Mouse (Mus musculus): ENCODE measurements around the gene Plxna3.
A peak's percentile ranks its signal among the peaks of the same experiment; 100 is the strongest.
"Not testable (repeated sequence)": the region's sequence is repeated elsewhere in the genome, so short reads cannot be mapped to it uniquely, and the experiment has no call there.

Gene Plxna3

DNA sequence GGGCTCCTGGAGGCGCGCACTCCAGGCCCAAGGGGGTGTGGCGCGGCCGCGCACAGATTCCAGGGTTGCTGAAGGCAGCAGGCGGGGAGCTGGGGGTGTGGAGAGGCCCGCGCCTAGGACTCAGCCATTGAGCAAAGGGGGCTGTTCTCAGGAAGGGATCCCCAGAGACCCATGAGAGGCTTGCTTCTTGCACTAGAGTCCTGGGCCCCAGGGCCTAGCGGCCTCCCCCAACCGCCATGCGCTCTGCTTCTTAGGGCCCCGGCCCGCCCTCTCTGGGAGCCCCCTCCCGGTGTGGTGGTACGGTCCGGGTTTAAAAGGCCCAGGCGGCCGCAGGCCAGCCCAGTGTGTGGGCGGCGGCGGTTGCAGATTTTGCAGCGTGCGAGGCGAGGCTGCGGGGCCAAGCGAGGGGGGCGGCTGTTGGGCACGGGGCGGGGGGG lies at the start of gene Plxna3:
Gene Plxna3 (plus strand): TSS at position 342 of the 437 bp plus-strand sequence.
- DNase-seq = peak; percentile 72 to 74

DNA sequence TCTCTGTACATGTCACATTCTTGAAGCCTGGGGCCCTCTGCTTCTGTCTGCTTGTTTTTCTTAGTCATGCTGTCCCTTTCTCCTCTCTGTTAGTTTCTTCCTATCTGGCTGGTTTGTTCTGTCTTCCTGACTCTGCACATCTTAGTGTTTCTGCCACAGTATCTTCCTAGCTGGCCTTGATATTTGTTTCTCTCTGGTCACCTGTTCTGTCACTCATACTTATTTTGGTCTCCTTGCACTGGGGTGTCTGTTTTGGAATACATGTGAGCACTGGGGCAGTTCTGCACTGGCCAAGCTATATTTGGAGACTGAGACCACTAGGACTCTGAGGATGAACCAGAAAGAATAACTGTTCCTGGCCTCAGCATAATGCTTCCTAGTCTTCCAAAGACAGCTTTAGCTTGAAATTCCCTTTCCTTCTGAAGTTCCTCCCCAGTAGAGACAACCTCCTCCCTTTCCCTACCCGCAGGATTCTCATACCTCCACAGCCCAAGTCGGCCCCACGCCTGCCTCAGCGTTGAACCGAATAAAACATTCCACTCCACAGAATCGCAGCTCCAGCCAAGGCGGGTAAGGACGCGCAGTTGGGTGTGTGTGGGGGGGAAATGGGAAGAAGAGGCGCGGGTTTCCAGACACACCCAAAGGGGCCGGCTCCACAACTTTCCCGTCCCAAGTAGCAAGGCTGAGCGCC lies 47.7 kb upstream of the Plxna3 start:
- no peak for DNase-seq

DNA sequence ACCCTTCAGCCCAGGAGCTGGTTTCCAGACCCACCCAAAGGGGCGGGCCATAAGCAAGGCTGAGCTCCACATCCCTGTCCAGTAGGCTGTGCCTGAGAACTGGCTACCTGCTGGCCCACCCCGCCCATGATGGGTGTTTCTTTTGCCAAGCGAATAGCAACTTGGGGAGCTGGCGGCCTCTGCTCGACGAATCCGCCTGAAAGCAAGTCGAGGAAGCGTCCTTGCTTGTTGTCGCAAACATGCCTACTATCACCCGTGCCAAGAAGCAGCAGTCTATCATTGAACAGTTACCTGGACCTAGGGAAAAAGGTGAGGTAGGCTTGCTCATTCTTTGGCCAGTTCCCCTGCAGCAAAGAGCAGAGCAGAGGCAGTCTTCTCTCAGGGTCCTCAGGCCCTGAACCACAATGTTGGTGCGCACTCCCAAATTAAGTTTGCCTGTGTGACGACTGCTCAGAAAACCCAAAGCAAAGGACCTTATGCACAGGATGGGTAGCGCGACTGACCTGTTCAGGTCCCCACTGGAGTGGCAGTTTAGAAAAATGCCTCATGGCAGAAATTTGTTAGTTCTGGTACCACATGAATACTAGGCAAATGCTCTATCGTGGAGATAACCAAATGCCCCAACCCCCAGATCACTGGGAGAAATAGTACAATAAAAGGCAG lies 47.0 kb upstream of the Plxna3 start, which contains the start of the genes Taz and Dnase1l1:
Gene Taz (plus strand): TSS at position 181 of the 663 bp plus-strand sequence.
Gene Dnase1l1 (minus strand): TSS at position 606 of the 663 bp plus-strand sequence.
- DNase-seq = peak; percentile 49 to 59

DNA sequence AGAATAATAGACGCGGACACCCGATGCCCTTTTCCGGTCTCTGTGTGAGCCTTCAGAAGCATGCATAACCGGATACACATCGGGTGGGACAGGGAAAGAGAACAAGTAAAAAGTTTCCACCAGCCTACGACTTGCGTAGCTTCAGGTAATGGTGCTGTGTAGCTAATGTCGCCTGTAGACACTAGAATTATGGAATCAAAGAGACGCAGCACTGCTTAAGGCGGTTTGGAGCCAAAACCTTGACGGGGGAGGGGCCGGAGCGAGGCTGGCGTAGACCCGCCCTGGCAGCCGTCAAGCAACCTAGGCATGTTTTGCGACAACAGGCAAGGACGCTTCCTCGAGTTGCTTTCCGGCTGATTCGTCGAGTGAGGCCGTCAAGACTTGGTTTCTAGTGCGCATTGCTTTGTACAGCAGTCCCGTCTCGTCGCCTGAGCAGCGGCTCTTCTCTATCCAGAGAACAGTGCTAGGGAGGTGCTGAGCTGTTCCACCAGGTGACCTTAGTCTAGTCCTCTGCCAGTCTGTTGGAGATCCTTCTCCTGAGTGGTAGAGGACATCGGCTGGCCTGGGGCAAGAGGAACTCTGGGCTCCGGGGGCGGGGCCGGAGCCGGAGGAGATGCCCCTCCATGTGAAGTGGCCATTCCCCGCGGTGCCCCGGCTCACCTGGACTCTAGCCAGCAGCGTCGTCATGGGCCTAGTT lies 46.3 kb upstream of the Plxna3 start:
- peak; percentile 80 to 83 for DNase-seq

DNA sequence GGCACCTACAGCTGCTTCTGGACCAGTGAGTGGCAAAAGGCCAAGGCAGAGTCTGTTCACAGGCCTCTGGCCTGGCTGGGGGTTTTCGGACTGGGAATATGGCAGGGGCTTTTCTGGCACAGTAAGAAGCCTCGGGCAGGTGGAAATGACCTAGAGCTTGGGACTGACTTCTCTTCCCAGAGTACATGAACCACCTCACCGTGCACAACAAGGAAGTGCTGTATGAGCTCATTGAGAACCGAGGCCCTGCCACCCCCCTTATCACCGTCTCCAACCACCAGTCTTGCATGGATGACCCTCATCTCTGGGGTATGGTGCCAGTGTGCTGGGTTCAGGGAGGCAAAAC lies 45.8 kb upstream of the Plxna3 start:
- peak in 1 of 2 experiments; percentile 37 for DNase-seq

DNA sequence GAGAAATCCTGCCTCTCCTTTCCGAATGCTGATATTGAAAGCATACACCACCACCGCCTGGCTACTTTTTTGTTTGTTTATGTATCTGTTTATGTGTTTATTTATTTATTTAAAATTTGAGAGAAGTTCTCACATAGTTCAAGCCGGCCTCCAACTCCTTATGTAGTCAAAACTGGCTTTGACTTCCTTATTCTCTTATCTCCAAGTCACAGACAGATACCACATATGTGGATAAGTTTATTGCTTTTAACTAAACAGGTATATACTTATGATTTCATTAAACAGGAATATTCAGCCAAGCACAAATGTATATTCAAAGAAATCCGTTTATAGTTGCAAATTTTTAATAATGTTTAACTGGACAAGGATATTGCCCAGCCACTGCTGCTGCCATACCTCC lies 35.4 kb upstream of the Plxna3 start:
- no peak for DNase-seq

DNA sequence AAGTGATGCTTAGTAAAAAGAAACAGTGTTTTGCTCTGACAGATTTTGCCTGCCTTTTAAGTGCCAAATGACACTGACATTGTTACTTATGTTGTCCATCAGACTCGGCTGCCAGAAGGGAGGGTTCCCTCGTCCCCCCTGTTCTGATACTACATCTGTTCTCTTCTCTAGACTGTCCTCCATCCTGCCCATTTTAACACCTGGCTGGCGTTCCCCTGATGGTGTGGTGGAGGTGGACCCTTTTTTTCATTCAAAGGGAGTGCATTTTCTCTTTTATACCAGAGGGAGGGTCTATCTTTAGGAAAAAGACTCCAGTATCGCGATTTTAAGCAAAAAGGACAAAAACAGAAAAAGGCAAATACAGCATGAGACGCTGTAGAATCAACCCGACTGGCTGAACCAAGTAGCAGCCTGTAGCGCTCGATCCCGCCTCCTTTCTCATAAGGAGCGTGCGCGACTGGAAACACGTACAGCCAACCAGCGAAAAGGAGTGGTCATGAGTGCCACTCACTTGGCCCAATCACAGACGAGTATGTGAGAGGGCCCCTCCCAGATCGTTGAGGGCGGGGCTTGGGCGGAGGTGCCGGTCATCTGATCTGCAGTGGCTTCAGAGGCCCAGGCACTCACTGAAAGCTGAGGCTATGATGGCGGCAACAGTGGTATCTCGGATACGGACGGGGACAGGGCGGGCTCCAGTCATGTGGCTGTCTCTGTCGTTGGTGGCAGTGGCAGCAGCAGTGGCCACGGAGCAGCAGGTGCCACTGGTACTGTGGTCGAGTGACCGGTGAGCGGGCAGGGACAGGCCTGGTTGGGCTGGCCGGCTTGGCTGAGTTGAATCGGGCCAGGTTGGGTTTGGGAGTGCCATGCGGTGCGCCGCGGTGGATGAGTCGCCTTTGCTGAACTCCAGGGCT lies 32.1 kb upstream of the Plxna3 start, which contains the start of gene Atp6ap1:
Gene Atp6ap1 (plus strand): TSS at position 560 of the 911 bp plus-strand sequence.
- peak; percentile 90 to 95 for DNase-seq

DNA sequence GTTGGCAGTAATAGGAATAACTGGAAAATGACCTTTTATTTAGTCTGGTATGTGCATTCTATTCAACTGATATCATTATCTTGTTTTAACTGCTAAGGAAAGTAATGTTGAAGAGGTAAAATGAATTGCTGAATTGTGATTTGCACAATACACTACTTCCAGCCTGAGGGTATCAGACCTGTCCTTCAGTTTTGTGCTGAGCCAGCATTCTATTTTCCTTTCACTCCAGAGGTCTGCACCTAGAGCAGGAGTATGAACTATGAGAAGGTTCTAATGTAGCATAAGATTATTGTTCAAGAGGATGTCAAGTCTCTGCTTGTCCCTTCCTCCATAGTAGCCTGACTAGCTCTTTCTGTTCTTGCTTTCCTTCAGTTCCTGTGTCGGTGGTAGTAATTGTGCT lies 30.5 kb upstream of the Plxna3 start:
- DNase-seq = no peak

DNA sequence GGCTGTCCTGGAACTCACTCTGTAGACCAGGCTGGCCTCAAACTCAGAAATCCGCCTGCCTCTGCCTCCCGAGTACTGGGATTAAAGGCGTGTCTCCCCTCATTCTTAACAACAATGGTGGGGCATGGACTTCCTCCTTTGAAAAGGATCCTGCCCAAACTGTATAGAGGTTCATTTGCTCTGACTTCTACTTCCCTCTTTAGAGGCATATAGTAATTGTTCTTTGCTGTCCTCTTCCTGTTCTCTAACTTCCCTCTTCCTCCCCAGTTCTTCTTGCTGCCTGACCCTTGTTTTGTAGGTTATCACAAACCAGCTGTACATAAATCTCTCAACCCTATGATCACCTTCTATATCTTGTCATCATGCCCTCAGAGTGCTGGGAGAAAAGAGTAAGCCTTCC lies 29.1 kb upstream of the Plxna3 start:
- peak in 1 of 2 experiments; percentile 22 for DNase-seq

DNA sequence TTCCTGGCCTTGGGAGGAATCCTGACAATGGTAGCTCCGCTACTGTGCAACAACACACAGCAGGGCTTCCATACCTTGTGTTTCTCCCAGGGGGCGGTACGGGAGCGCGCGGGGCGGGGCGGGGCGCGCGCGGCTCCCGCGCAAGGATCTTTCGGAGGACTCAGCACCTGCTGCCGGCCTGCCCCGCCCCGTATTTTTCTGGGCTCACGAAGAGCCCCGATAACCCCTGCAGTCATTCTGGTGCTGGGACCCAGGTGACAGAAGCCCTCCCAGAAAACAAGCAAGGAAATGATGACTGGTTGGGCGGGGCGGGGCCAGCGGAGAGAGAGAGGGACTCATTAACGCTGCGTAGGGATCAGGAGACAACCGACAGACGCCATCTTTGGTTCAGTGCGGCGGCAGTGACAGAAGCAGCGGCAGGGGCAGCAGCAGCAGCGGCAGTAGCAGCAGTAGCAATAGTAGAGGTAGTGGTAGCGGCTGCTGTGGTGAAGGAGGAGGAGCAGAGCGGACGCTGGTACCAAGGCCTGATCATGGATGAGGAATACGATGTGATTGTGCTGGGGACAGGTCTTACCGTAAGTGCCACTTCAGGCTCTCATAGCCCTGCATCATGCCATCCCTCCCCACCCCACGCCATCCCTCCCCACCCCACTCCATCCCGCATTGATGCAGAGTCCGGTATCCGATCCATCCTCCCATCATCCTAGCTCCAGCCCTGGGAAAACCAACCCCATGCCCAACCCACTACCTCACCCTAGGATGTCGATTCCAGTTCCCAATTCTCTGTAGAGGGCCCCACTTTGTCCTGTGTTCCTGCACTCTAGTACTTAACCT lies 23.8 kb upstream of the Plxna3 start, which contains the start of gene Gdi1:
Gene Gdi1 (plus strand): TSS at position 132 of the 834 bp plus-strand sequence.
- peak; percentile 81 to 83 for DNase-seq

DNA sequence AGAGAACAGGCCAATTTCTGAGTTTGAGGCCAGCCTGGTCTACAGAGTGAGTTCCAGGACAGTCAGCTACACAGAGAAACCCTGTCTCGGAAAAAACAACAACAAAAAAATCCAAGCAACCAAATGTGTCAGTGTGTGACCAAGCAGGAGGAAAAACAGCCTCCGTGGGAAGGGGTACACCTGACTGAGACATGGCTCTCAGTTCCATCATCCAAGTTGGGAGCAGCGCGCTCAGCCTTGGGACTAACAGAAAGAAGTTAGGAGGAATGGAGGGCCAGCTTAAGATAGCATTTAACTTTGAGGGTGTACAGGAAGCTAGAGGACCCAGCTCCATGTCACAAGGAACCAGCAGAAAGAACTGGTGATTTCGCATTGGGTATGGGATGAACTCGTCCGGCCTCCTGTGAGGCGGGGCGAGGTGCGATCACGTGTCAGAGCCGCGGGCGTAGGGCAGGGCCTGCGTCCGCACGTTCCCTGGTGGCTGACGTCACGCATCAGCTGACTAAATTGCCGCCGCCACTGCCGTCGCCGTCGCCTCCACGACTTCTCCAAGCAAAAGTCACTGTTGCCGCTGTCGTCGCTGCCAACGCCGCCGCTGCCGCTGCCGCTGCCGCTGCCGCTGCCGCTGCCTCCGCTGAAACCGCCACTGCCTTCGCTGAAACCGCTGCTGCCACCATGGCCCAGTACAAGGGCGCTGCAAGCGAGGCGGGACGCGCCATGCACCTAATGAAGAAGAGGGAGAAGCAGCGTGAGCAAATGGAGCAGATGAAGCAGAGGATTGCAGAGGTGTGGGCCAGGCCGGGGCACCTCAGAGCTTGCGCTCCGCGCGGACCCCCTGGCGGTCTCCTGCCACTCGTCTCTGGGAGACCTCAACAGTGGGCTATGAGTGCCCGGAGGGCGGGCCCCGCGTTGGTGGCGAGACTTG lies 16.1 kb upstream of the Plxna3 start, which contains the start of gene Fam50a:
Gene Fam50a (plus strand): TSS at position 494 of the 925 bp plus-strand sequence.
- DNase-seq = peak; percentile 86 to 90

DNA sequence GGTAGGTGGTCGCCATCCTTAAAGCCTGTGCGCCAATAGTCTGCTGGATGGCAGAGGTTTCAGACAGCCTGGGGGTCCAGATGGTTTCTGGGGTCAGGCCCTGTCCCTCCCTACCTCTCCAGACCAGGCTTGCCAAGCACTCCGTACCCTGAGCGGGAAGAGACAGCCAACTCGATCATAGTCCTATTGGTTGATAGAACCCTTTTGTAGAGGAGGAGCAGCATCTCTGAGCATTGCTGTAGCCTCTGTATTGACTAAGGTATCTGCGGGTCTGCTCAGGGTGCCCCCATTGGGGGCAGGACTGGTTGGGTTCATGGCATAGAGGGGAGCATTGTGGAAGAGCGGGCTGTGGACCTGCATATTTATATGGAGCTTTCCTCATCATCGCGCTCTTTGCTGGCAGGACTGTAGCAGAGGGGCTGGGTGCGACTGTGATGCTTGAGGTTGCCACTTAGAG lies 377 bp downstream of the Plxna3 start:
- no peak for DNase-seq

DNA sequence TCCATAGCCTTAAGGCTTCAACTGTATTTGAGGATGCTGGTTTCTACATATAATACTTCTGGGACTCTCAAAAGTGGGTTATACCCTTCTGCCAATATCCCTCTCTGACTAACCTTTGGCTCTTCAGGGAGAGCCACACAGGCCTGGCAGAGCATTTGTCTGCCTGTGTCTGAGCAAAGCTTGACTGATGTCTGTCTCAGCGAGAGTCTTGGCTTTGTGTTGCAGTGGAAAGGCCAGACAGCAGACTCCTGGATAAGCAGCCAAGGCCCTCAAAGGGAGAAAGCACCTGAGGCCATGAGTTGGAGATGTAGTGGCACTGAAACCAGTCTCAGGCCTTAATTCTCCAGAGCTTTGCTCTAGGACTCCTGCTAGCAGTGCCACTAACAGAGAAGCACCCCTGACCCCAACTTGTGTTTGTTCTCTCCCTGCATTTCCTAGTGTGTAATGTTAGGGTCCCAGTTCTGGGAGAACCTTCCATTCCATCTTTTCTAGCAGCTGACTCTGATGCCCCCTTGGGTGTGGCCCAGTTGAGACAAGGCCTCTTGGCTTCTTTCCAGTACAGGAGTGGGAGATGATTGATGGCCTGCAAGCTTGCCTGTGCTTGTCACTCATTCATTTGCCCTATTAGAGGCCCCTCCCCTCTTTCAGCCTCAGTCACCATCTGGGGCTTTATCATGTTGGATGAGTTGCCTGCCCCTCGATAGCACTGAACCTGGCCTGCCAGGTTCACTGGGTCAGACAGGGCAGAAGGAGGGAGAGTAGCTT lies 1.5 kb downstream of the Plxna3 start:
- no peak for DNase-seq

DNA sequence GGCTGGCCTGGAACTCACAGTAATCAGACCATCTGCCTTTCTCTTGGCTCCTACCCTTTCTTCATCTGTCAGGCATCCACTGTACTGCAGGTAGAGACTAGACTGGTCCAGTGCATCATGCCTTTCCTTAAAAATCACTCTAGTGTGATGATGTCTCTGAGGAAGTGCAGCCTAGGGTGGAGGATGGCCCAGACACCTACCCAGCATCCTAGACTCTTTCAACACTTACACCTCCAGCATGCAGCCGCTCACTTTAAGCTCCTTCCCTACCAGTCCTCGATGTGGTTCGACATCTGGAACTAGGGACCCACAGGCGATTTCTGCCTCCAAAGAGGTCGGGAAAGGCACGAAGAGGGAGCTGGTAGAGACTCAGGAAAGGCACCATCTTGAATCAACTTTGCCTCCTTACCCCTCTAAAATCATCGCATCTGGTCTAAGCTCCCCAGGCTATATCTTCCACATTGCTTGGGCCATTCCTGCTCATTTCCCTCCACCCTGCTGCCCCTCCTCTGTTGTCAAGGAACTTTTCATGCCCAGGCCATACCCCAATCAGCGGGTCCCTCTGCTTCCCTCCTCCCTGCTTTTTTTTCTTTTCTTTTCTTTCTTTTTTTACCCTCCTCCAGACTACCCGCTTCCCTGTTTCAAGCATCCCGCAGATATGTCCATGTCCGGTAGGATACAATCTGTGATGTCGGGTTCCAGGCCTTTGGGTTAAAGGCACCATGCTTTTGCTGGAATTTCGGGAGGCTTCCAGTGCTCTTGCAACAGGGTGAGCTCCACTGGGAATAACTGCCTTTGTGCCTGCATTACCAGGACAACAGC lies 24.0 kb downstream of the Plxna3 start:
- DNase-seq = no peak

DNA sequence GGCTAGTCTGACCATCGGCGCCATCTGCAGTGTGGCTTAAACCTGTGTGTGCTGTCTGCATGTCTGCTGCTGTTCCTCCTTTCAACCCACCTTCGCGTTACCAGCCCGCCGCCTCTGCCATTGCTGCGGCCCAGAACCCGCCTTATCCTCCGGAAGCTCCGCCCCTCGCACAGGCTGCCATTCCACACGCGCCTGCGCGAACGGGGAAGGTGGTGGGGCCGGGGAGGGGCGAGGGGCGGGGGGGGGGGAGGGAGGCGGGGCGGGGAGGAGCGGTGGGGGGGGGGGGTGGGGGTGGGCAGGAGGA lies 24.6 kb downstream of the Plxna3 start, which contains the start of gene Lage3:
Gene Lage3 (minus strand): TSS at position 152 of the 304 bp plus-strand sequence.
- DNase-seq = peak; percentile 78 to 80

DNA sequence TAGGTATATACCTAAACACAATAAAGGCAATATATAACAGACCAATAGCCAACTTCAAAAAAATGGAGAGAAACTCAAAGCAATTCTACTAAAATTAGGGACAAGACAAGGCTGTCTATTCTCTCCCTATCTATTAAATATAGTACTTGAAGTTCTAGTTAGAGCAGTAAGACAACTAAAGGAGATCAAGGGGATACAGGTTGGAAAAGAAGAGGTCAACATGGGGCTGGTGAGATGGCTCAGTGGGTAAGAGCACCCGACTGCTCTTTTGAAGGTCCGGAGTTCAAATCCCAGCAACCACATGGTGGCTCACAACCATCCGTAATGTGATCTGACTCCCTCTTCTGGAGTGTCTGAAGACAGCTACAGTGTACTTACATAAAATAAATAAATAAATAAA lies 28.2 kb downstream of the Plxna3 start:
- not testable (repeated sequence) for DNase-seq

DNA sequence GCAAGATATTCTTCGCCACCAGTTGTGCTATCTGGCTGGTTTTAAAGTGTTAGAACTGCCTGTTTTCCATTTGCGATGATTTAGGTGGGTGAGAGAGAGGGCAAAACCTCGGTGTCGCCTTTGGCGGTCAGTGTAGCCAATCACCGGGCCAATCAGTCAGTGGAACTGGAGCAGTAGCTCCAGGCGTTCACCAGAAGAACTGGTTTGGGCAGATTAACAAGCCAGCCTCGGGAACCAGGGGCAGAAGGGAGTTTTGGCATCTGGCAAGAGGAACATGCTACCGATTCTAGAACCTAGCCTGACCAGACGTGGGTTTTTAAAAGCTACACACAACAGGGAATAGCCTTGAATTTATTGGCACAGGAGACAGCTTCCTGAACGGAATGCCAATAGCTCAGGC lies 30.3 kb downstream of the Plxna3 start:
- no peak for DNase-seq

DNA sequence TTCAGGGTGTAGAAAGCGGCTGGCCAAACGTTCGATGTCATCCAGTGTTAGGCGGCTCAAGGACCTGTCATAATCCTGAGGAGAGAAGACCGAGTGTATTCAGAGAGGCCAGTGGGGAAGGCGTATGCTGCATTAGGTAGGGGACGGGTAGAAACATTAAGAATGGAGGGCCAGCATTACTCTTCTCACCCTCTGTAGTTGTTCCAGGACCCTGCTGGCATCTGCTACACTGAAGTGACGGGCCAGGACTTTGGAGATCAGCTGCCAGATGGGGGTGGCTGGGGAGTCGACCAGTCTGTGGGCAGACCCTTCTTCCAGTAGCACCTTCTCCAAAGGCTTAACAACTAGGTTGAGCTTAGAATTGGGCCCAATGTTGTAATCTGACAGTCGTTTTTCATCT lies 38.6 kb downstream of the Plxna3 start:
- no peak for DNase-seq
